In the genomic region with DNA sequence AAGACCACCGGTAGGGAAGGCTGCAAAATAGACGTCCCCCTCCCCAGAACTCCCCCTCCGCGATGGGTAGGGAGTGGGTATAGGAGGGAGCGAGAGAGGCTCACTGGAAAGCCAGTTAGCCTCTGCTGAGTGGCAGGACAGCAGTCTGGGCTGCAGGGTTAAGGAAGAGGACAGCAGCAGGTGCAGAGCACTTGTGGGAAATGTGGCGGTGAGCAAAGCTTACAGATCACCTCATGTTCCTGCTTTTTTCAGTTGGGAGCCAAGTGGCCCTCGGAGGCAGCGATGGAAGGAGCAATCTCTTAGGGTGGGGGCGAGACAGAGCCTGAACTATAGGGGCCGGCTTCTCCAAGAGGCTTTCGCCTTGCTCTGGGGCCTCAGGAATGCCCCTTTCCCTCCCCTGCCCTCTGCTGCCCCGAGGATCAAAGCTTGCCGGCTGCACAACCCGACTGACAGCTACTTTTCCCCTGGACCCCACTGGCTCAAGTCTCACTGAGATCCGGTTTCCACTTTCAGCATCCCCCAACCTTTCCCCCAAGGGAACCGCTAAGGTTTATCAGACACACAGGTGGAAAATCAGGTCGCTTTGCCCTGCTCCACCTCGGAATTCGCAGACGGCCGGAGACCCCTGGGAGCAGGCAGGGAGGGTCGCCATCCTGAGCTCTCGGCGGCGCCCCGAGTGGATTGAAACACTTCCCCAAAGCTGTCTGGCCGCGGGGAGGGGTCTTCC, we compare ENCODE assay signal across 8 mouse cellular contexts. TPM values are rescaled to one million over a fixed set of nuclear protein-coding genes. Genes with fewer than 3 reads are reported as not detected.
DNase-seq lines count a peak whose midpoint lies in the region; ATAC-seq and TF ChIP-seq lines count a peak whose summit lies in the region.

No protein-coding gene starts in this region.

- H3K9ac ChIP-seq in intestine, embryonic 16.5 days (ENCODE audit: low read depth, low read length) = peak overlapping the region; percentile 87

- peak overlapping the region; percentile 50 for H3K4me3 ChIP-seq in erythroblast, embryonic 14.5 days (replicated peaks)
- peak overlapping the region; percentile 83 for H3K4me3 ChIP-seq in spleen, adult 2 months (ENCODE audit: extremely low read depth, insufficient read depth, insufficient read length)
- H3K4me3 ChIP-seq in intestine, embryonic 16.5 days (ENCODE audit: low read length) = peak overlapping the region; percentile 69
- H3K4me3 ChIP-seq in myocyte = no peak overlapping the region

- no peak for DNase-seq in spleen, adult 2 months (ENCODE audit: low read depth in 1 of 2, low spot score in 2 of 2)
- no peak for DNase-seq in spleen, adult 12 weeks (ENCODE audit: low spot score)
- no peak for DNase-seq in left cerebral cortex, postnatal 4 days
- DNase-seq in thymus, postnatal 10 days (ENCODE audit: low spot score in 2 of 2) = no peak

- peaks cover under 1% of the 10 kb centered on the region; the same call in 1 of the 2 replicates for H3K9me3 ChIP-seq in erythroblast, embryonic 14.5 days (ENCODE audit: control insufficient read depth, low read length)
- no peaks in the 10 kb centered on the region for H3K9me3 ChIP-seq in intestine, embryonic 16.5 days (ENCODE audit: control insufficient read depth, low read length)

- no peak overlapping the region for H3ac ChIP-seq in myocyte (ENCODE audit: control insufficient read depth, insufficient read length)

- intact Hi-C loops in left cerebral cortex, postnatal 4 days (cut with DNase I) = loop anchor here (5.0 to 10.0 kb wide), 3 partner anchors 169 to 429 kb away; a partner anchor contains a TSS

- no peaks in the 10 kb centered on the region for H3K36me3 ChIP-seq in erythroblast, embryonic 14.5 days (ENCODE audit: control insufficient read depth)
- no peaks in the 10 kb centered on the region for H3K36me3 ChIP-seq in spleen, adult 2 months (ENCODE audit: control insufficient read depth, insufficient read depth, low read length)
- H3K36me3 ChIP-seq in intestine, embryonic 16.5 days (ENCODE audit: control insufficient read depth, insufficient read depth, low read length) = no peaks in the 10 kb centered on the region
- H3K36me3 ChIP-seq in myocyte (ENCODE audit: control insufficient read depth, insufficient read depth) = no peaks in the 10 kb centered on the region

- peaks cover 40% of the 10 kb centered on the region for H3K27me3 ChIP-seq in erythroblast, embryonic 14.5 days (ENCODE audit: control insufficient read depth)
- no peaks in the 10 kb centered on the region for H3K27me3 ChIP-seq in spleen, adult 2 months (ENCODE audit: control insufficient read depth, insufficient read depth, low read length)
- no peaks in the 10 kb centered on the region for H3K27me3 ChIP-seq in intestine, embryonic 16.5 days (replicated peaks; ENCODE audit: control insufficient read depth, insufficient read depth, low read length)
- H3K27me3 ChIP-seq in myocyte (ENCODE audit: control insufficient read depth, insufficient read depth, insufficient read length) = peaks cover 63% of the 10 kb centered on the region

- H3K27ac ChIP-seq in spleen, adult 2 months (ENCODE audit: insufficient read depth, low read length) = peak overlapping the region; percentile 81
- peak overlapping the region; percentile 84 for H3K27ac ChIP-seq in intestine, embryonic 16.5 days (ENCODE audit: low read length)

- no peaks in the 10 kb centered on the region for H3K79me2 ChIP-seq in myocyte (ENCODE audit: control insufficient read depth, insufficient read depth)

- 23% methylated on average over 28 of the region's 28 CpGs for WGBS in spleen, adult 2 months
- 11% methylated on average over 28 of the region's 28 CpGs for WGBS in intestine, embryonic 16.5 days

- H3K4me1 ChIP-seq in erythroblast, embryonic 14.5 days (ENCODE audit: control insufficient read depth) = peaks cover 7% of the 10 kb centered on the region
- peaks cover 2% of the 10 kb centered on the region; the same call in 1 of the 2 replicates for H3K4me1 ChIP-seq in spleen, adult 2 months (ENCODE audit: control insufficient read depth, insufficient read depth, insufficient read length)
- peaks cover 27% of the 10 kb centered on the region for H3K4me1 ChIP-seq in intestine, embryonic 16.5 days (ENCODE audit: control insufficient read depth, insufficient read depth, low read length)

- no peak for TF ChIP-seq POLR2A in spleen, adult 2 months (IDR thresholded peaks at IDR 0.05; ENCODE audit: low read depth, low read length)
- no peak for TF ChIP-seq POLR2A in myocyte (IDR thresholded peaks at IDR 0.05; ENCODE audit: insufficient read length, low read depth)

- no peak for TF ChIP-seq CTCF in spleen, adult 2 months (IDR thresholded peaks at IDR 0.05; ENCODE audit: extremely low read depth, insufficient read depth, insufficient read length, insufficient replicate concordance)

- H3K4me2 ChIP-seq in intestine, embryonic 16.5 days (ENCODE audit: low read depth, low read length) = peak overlapping the region; percentile 92
- peak overlapping the region; percentile 80 for H3K4me2 ChIP-seq in myocyte (ENCODE audit: low read depth)

- no peak for ATAC-seq in erythroblast, adult 5-6 weeks (replicated peaks; ENCODE audit: low FRiP score, poor library complexity, severe bottlenecking)
- ATAC-seq in intestine, embryonic 16.5 days = peak; percentile 23; the same call in 1 of the 2 replicates

TF ChIP-seq in myocyte, 11 proteins besides CTCF, POLR2A, EP300 and RAD21:
- peak in 1 of 3 experiments; percentile 62 for TF ChIP-seq MYOG (IDR thresholded peaks at IDR 0.05; ENCODE audit: control insufficient read depth in 1 of 3, insufficient read depth in 1 of 3, insufficient read length in 2 of 3, low read depth in 2 of 3)
- TF ChIP-seq MYOD1 (IDR thresholded peaks at IDR 0.05; ENCODE audit: control insufficient read depth in 1 of 3, insufficient read length in 2 of 3, low read depth in 2 of 3) = peak; percentile 73 to 95 (median 94)
- TF ChIP-seq POLR2AphosphoS2 (IDR thresholded peaks at IDR 0.05; ENCODE audit: insufficient read length, low read depth) = no peak
- TF ChIP-seq TCF12 (IDR thresholded peaks at IDR 0.05; ENCODE audit: insufficient read depth, poor library complexity, severe bottlenecking) = no peak
- TF ChIP-seq USF1 (IDR thresholded peaks at IDR 0.05; ENCODE audit: low read depth) = no peak
- no peak for TF ChIP-seq E2F4 (IDR thresholded peaks at IDR 0.05; ENCODE audit: insufficient read depth)
TF ChIP-seq in myocyte: peak in this region for 2.

RNA-seq across cellular contexts. Expression of a gene that starts 27.6 kb away (rescaled TPM):
- polyA plus RNA-seq in erythroblast, embryonic 14.5 days (2012) = not detected in 2 replicates
- total RNA-seq in erythroblast, adult 5-6 weeks (2015; ENCODE audit: low replicate concordance) = 5.6 and 11.1 TPM in 2 replicates
- 7.5 and 10.3 TPM in 2 replicates for total RNA-seq in erythroblast, adult 5-6 weeks (2017; ENCODE audit: low replicate concordance)
- 3.8 and 5.5 TPM in 2 replicates for polyA plus RNA-seq in spleen, adult 2 months (2012; rRNA removed)
- 20.1 and 21.1 TPM in 2 replicates for polyA plus RNA-seq in intestine, embryonic 16.5 days (2015; fragmentation: Nextera tagmentation; extraction: Ambion mirVana)
- polyA plus RNA-seq in myocyte (2012; fragmentation: generic; extraction: Trizol) = 0.05 TPM
- 1 to 10 TPM; 2.9 to 4.3 TPM for total RNA-seq in left cerebral cortex, postnatal 4 days (2021)

RNA-seq across cellular contexts. Expression of a gene that starts 33.9 kb away (rescaled TPM):
- polyA plus RNA-seq in erythroblast, embryonic 14.5 days (2012) = not detected in 2 replicates
- total RNA-seq in erythroblast, adult 5-6 weeks (2015; ENCODE audit: low replicate concordance) = not detected in 2 replicates
- not detected in 2 replicates for total RNA-seq in erythroblast, adult 5-6 weeks (2017; ENCODE audit: low replicate concordance)
- polyA plus RNA-seq in spleen, adult 2 months (2012; rRNA removed) = 0.08 and 0.22 TPM in 2 replicates
- polyA plus RNA-seq in intestine, embryonic 16.5 days (2015; fragmentation: Nextera tagmentation; extraction: Ambion mirVana) = 2.1 and 2.6 TPM in 2 replicates
- polyA plus RNA-seq in myocyte (2012; fragmentation: generic; extraction: Trizol) = 0.06 TPM
- total RNA-seq in left cerebral cortex, postnatal 4 days (2021) = 1 to 10 TPM; 4.6 to 4.8 TPM
